Mouse (Mus musculus) c-Kit-negative CD71-positive TER-119-positive erythroid progenitor cells, embryonic 14.5 days (primary cell): ENCODE measurements at regions not wholly inside any gene's neighbourhood (a gene's known extent, or its start where the extent isn't known, plus 50 kb on each side); places are given as distances from the start of the nearest gene placed in this dataset.

ENCODE experiments used
- DNase-seq: peaks from one replicate; pipeline ENCODE4 v3.0.0-alpha.2; 2013; ENCODE audit warnings: low read depth, low spot score

DNA sequence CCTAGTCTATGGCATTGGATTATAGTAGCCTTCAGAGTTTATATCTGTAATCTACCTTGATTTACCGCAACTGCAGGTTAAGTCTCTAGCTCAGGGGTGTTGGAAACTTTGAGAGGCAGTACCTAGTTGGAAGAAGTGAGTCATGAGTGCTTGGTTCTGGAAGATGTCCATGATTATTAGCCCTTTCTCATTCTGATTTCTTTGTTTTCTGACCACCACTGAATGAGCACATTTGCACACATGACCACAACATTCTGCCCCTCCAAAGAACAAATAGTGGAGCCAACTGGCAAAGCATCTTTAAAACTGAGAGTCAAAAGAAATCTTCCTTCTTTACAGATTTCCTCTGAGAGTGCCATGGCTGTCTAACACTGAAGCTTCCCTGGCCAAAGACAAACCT is 95.5 kb upstream of the Dcn start:
- no peak for DNase-seq

- no peak for DNase-seq
These were observed 92.1 kb upstream of the Dcn start for GRCm38 (mm10) chr10:97387196-97387876.

DNA sequence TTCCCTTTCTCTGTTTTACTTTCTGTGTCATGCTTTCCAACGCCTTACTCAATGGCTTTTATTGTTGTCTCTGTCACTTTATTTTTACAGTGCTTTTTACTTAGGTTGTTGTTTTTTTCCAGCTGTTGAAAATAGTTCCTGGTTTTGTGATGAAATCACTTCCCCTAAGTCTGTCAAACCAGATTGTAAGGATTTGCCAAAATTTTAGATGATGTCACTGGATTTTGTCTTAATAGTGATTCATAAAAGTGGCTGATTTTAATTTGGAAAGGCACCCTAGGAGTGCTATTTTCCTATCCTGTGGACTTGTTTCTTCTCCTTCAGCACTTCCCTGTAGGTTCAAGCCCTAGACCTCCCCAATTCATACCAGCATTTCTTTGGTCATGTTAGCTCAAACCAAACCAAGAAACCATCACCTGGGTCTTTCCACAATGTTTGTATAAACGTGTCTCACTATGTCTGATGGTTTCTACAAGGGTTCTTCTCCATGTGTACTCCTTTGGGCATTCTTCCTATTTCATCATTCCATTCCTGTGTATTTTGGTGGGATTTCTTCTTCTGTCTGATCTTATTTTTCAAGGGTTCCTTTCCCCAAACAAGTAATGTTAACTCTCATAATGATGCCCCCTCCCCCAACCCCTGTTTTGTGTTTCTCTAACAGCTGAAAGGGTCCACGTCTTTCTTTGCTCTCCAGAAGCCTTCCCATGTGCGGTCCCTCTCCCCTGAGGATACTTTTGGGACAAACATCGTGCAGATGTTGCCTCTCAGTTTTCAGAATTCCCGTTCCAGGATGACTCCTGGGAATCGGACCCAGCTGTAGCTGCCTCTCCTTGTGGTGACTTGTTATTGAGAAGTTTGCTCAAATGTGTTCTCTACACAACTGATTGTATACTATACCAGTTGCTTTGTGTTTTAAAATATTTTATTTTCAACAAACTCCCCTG is 89.5 kb upstream of the Dcn start:
- no peak for DNase-seq

DNA sequence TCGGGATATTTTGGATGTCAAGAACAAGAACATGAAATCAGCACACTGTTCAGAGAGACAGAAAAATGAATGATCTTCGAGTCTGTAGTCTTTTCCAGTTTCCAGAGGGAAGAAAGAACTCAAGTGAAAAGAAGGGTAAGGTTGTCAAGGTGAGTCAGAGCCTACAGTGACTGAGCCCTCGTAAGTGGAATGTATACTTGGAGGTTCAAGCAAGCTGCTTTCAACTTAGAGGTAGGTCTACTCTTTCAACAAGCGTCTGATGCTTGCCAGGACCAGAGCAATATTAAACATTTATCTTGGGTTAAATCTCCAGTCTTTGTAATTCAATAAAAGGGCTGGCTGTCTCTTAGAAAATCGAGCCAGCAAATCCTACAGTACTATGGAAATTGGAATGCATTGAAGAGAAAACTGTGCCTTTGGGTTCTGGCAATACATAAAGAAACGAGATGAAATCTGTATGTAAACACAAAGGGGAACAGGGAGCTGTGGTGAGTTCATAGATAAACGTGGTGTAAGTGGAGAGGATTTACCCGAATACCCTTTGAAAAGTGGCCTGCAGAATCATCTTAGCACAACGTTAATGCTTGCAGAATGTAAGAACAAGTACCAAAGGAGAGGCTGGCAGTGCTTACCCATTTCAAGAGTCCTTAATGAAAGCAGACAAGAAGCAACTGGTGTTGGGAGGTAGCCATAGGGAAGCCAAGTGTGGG is 82.2 kb upstream of the Dcn start:
- DNase-seq: no peak

DNA sequence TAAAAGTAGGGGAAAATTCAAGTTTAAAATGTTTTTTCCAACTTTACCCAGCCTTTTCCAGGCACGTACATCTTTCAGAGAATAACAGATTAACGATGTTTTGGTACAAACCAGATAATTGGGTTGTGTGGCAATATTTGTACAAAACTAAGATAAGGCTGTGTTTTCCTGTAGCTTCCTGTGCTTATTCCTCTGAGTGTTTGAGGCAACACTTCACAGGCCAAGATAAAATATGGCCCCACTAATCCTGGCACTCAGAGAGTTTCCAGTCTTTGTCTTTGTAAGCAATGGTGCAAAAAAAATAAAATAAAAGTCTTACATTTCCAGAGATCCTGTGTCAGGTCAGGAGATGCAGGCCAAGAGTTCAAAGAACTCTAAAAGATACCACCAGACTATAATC is 81.5 kb upstream of the Dcn start:
- DNase-seq: no peak

- DNase-seq: no peak
These were observed 76.9 kb upstream of the Dcn start for GRCm38 (mm10) chr10:97402524-97402923.

DNA sequence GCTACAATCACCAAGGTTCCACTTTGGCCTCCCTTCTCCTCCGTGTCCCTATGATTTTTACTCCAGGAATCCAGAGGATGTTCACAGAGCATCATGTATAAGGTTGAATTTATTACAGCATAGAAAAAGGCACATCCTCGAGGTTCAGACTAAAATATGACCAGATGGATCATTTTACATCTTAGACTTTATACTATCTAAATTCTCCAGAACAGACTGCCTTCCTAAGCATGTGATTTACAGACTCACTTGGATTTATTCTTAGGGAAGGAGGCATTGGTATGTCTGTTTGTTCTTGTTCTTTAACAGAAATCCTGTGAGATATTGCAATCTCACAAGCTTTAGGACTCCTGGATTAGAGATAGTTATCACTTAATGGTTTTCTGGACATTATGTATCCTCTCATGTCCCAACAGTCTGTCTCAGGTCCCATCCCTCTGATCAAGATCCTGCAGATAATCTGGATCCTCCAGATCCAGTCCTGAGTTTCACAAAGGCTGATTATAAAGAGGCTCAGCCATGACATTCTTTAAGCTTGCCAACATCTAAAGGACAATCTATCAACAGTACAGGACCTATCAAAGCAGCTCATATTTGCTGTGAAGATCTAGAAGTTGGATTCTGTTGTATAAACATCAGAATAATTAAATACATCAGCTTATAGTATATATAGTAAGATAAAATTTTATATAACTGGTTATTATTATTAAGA is 75.2 kb upstream of the Dcn start:
- no peak for DNase-seq

GRCm38 (mm10) chr10:97409181-97409581 is 70.2 kb upstream of the Dcn start:
- no peak for DNase-seq

DNA sequence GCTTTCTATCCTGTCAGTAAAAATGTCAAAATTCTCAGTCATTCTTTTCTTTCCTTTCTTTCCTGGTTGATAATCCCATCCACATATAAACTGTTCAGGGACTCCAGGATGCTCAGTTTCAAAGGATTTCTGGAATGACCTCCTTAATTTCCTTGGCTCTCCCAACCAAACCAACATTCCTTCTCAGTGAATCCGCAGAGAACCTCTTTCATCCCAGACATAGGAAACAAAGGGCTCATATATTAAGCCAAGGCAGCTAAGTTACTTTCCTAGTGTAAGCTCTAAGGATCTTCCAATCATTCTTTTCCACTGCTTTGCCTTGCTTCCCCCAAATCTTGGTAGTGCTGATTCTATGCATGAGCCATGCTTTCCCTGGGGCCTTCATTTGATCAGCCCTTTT is 69.5 kb upstream of the Dcn start:
- no peak for DNase-seq

DNA sequence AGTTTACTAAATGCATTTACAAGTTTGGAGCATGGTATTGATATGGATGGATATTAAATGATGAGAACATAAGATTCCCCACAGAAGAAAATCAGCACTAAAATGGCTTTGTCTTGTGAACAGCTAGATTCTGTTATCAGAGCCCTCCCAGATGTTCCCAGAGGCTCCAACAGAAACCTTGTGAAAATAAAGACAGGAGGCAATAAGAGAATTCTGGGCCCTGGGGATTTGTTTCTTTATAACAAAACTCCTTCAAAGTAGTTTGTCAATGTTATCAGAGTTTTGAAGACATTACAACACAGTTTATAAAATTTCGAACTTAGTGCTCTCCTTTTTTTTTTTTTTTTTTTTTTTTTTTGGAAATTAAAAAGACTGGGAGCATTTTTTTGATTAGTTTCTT is 56.8 kb upstream of the Dcn start:
- no peak for DNase-seq

GRCm38 (mm10) chr10:97423039-97423700 is 56.2 kb upstream of the Dcn start:
- DNase-seq: no peak
